Mouse (Mus musculus) spleen, adult 2 months (tissue): ENCODE data around the gene Tex21. TPM values are rescaled to one million over a fixed set of nuclear protein-coding genes. Genes with fewer than 3 reads are reported as not detected.

Source experiments
- DNase-seq, 2 experiments: peaks; one replicate each; pipeline versions ENCODE4 v3.0.0 to v3.0.0-alpha.2; 2012 to 2021; ENCODE audit warnings: low spot score in 2 of 2, low read depth in 1 of 2
- H3K27ac ChIP-seq: fragments of 200-500 bp; 2 replicates; pipeline ENCODE4 v1.5.1; 2012; ENCODE audit warnings: low read length, inconsistent platforms; ENCODE audit not compliant: insufficient read depth
- H3K27me3 ChIP-seq: fragments of 200-500 bp; 2 replicates; pipeline ENCODE4 v1.6.1; 2012; ENCODE audit warnings: mild to moderate bottlenecking, moderate library complexity, low read length, inconsistent platforms; ENCODE audit not compliant: control insufficient read depth, insufficient read depth
- H3K36me3 ChIP-seq: fragments of 200-500 bp; 2 replicates; pipeline ENCODE4 v1.6.1; 2012; ENCODE audit warnings: mild to moderate bottlenecking, low read length, inconsistent platforms; ENCODE audit not compliant: control insufficient read depth, insufficient read depth
- H3K4me1 ChIP-seq: fragments of 200-500 bp; 2 replicates; pipeline ENCODE4 v1.6.1; 2011; ENCODE audit warnings: inconsistent platforms; ENCODE audit not compliant: control insufficient read depth, insufficient read depth, insufficient read length
- H3K4me3 ChIP-seq: fragments of 200-500 bp; 2 replicates; pipeline ENCODE4 v1.5.1; 2011; ENCODE audit warnings: mild to moderate bottlenecking, inconsistent platforms; ENCODE audit not compliant: insufficient read depth, insufficient read length; ENCODE audit errors: extremely low read depth
- CTCF ChIP-seq: fragments of 200-500 bp; IDR thresholded peaks from 2 replicates; pipeline ENCODE4 v1.5.1; 2011; ENCODE audit warnings: mild to moderate bottlenecking, inconsistent platforms; ENCODE audit not compliant: insufficient read depth, insufficient read length, insufficient replicate concordance; ENCODE audit errors: extremely low read depth
- POLR2A ChIP-seq: fragments of 200-500 bp; IDR thresholded peaks from 2 replicates; pipeline ENCODE4 v1.6.1; 2011; ENCODE audit warnings: low read depth, low read length, inconsistent platforms
- WGBS: fragments of 180-500 bp; shearing (Covaris S2); methylation state at CpG from one replicate; pipeline ENCODE4 v1.1.7; 2018; 5-methylcytosine and 5-hydroxymethylcytosine counted together
- polyA plus RNA-seq: library from polyadenylated mRNA; depleted of rRNA; stranded (reverse); fragments of >200 nt; gene quantifications from 2 replicates; pipeline ENCODE4 v1.2.3, GENCODE M21; 2012

Gene Tex21
- polyA plus RNA-seq, 1 experiment = not detected

GRCm38 (mm10) chr12:76261556-76261955 lies 15.0 kb upstream of the Tex21 start:
- Histone ChIP-seq H3K27me3 (no peaks in the 10 kb centered on the region), H3K4me3 (no peak overlapping the region), H3K4me1 (peaks cover 3% of the 10 kb centered on the region; the same call in 1 of the 2 replicates), H3K27ac (no peak overlapping the region), H3K36me3 (peaks cover 2% of the 10 kb centered on the region; the same call in 1 of the 2 replicates)
- DNase-seq = no peak
- TF ChIP-seq CTCF (no peak), POLR2A (no peak)
- 93% methylated on average over 4 of the region's 4 CpGs for WGBS

- peaks cover 3% of the 10 kb centered on the region; the same call in 1 of the 2 replicates for H3K4me1 ChIP-seq
- WGBS = 94% methylated on average over 3 of the region's 3 CpGs
- H3K27me3 ChIP-seq = no peaks in the 10 kb centered on the region
- no peak for TF ChIP-seq POLR2A
- TF ChIP-seq CTCF = no peak
- no peak overlapping the region for H3K4me3 ChIP-seq
- peaks cover 2% of the 10 kb centered on the region; the same call in 1 of the 2 replicates for H3K36me3 ChIP-seq
- no peak for DNase-seq
- H3K27ac ChIP-seq = no peak overlapping the region
These were observed 14.1 kb upstream of the Tex21 start for GRCm38 (mm10) chr12:76260673-76261072.

GRCm38 (mm10) chr12:76256114-76256843 lies 9.7 kb upstream of the Tex21 start:
- Histone ChIP-seq H3K4me1 (no peaks in the 10 kb centered on the region; the same call in 1 of the 2 replicates), H3K36me3 (no peaks in the 10 kb centered on the region), H3K27ac (no peak overlapping the region), H3K27me3 (no peaks in the 10 kb centered on the region), H3K4me3 (peak overlapping the region; percentile 78; the same call in 1 of the 2 replicates)
- no peak for TF ChIP-seq CTCF
- TF ChIP-seq POLR2A = no peak
- 16% methylated on average over 17 of the region's 17 CpGs for WGBS
- no peak for DNase-seq

- no peak for DNase-seq
- peak overlapping the region; percentile 78 for H3K4me3 ChIP-seq
- TF ChIP-seq CTCF (no peak), POLR2A (no peak)
- under 1% methylated on average over 11 of the region's 11 CpGs for WGBS
- no peaks in the 10 kb centered on the region for H3K36me3 ChIP-seq
- no peaks in the 10 kb centered on the region for H3K27me3 ChIP-seq
- H3K27ac ChIP-seq = peak overlapping the region; percentile 46
- no peaks in the 10 kb centered on the region; the same call in 1 of the 2 replicates for H3K4me1 ChIP-seq
These were observed 8.9 kb upstream of the Tex21 start for GRCm38 (mm10) chr12:76255499-76255875.

GRCm38 (mm10) chr12:76254725-76255498 lies 8.4 kb upstream of the Tex21 start, which contains the start of gene Mthfd1:
Gene Mthfd1 (plus strand): TSS chr12:76255298.
- no peak for TF ChIP-seq POLR2A
- no peaks in the 10 kb centered on the region for H3K36me3 ChIP-seq
- 3% methylated on average over 43 of the region's 43 CpGs for WGBS
- peak within 1 kb of the TSS; percentile 78 for H3K4me3 ChIP-seq
- DNase-seq = peak; percentile 86 to 90
- peak within 1 kb of the TSS; percentile 46 for H3K27ac ChIP-seq
- no peaks in the 10 kb centered on the region for H3K27me3 ChIP-seq
- no peaks in the 10 kb centered on the region; the same call in 1 of the 2 replicates for H3K4me1 ChIP-seq

GRCm38 (mm10) chr12:76253991-76254390 lies 7.4 kb upstream of the Tex21 start:
- H3K27me3 ChIP-seq = no peaks in the 10 kb centered on the region
- no peaks in the 10 kb centered on the region; the same call in 1 of the 2 replicates for H3K4me1 ChIP-seq
- no peak overlapping the region for H3K4me3 ChIP-seq
- no peak for TF ChIP-seq CTCF
- no peak for TF ChIP-seq POLR2A
- 84% methylated on average over 8 of the region's 8 CpGs for WGBS
- DNase-seq = no peak
- no peaks in the 10 kb centered on the region for H3K36me3 ChIP-seq
- H3K27ac ChIP-seq = no peak overlapping the region
